In the genomic region with DNA sequence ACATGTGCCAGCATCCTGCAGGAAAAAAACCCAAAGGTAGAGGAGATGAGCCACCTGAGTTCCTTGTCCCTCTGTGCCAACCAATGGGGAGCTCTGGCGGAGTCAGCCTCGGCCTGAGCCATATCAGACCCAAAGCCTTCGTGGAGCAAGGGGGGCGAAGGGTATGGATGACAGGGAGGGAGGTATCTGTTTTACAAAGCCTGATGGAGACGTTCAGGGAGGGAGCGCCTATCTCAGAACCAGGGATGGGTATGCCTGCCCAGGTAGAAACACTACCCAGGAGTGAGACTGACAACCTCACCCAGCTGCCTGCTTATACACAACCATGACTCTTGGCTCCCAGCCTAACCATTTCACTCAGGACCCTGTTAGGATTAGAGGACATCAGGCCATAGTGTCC, we compare ENCODE assay signal across 26 mouse cellular contexts. TPM values are rescaled to one million over a fixed set of nuclear protein-coding genes. Genes with fewer than 3 reads are reported as not detected.
DNase-seq lines count a peak whose midpoint lies in the region; ATAC-seq and TF ChIP-seq lines count a peak whose summit lies in the region.
"Had no signal": no experiment of that assay in that cellular context is flagged by ENCODE, and none has a peak within 500 bp of the region (broad histone marks: within the 10 kb centered on the region; RNA-seq: fewer than 3 reads in every experiment).

No protein-coding gene starts in this region.

- no peak overlapping the region for H3K4me3 ChIP-seq in embryonic facial prominence, embryonic 13.5 days
- H3K4me3 ChIP-seq in embryonic facial prominence, embryonic 10.5 days: no peak overlapping the region
- H3K4me3 ChIP-seq in heart, embryonic 15.5 days: no peak overlapping the region
- H3K4me3 ChIP-seq in layer of hippocampus, adult 2 months: no peak overlapping the region
- H3K4me3 ChIP-seq in brown adipose tissue, adult 24 weeks (ENCODE audit: insufficient read depth, low read depth, low read length): no peak overlapping the region
- H3K4me3 ChIP-seq: forebrain, embryonic 10.5 days; heart, embryonic 13.5 days had no signal

- ATAC-seq in embryonic facial prominence, embryonic 13.5 days (ENCODE audit: insufficient number of reproducible peaks, insufficient read depth, low FRiP score, low TSS enrichment, low read depth): no peak
- ATAC-seq in heart, embryonic 15.5 days (replicated peaks; ENCODE audit: insufficient number of reproducible peaks, insufficient read depth, low FRiP score, low read depth): no peak
- ATAC-seq: activated CD4-positive, CD25-positive, alpha-beta regulatory T cell, adult 4 months; forebrain, embryonic 14.5 days; forebrain, postnatal 0 days; hindbrain, postnatal 0 days; inflammation-experienced regulatory T-cells, adult 6 months; intestine, embryonic 16.5 days had no signal

- H3K4me1 ChIP-seq in embryonic facial prominence, embryonic 13.5 days: peaks cover 17% of the 10 kb centered on the region
- H3K4me1 ChIP-seq in embryonic facial prominence, embryonic 10.5 days: peaks cover 26% of the 10 kb centered on the region
- H3K4me1 ChIP-seq in heart, embryonic 15.5 days (replicated peaks): peaks cover 95% of the 10 kb centered on the region
- H3K4me1 ChIP-seq in brown adipose tissue, adult 24 weeks (ENCODE audit: control insufficient read depth, insufficient read depth, insufficient read length, low read length): peaks cover 75% of the 10 kb centered on the region

- no peak overlapping the region for H3K9ac ChIP-seq in embryonic facial prominence, embryonic 13.5 days
- H3K9ac ChIP-seq in heart, embryonic 15.5 days: no peak overlapping the region
- H3K9ac ChIP-seq: forebrain, postnatal 0 days; hindbrain, embryonic 14.5 days had no signal

- no peaks in the 10 kb centered on the region for H3K27me3 ChIP-seq in embryonic facial prominence, embryonic 13.5 days
- H3K27me3 ChIP-seq in embryonic facial prominence, embryonic 10.5 days (replicated peaks; ENCODE audit: low read depth, poor library complexity, severe bottlenecking): no peaks in the 10 kb centered on the region
- no peaks in the 10 kb centered on the region for H3K27me3 ChIP-seq in heart, embryonic 15.5 days
- H3K27me3 ChIP-seq: heart, embryonic 13.5 days had no signal

- 0 out of 2 replicates have a peak overlapping the region, but pooled peaks have one; percentile 12 for H3K27ac ChIP-seq in embryonic facial prominence, embryonic 13.5 days
- H3K27ac ChIP-seq in embryonic facial prominence, embryonic 10.5 days (replicated peaks): no peak overlapping the region
- peak overlapping the region; percentile 95; the same call in 1 of the 2 replicates for H3K27ac ChIP-seq in heart, embryonic 15.5 days
- H3K27ac ChIP-seq in layer of hippocampus, adult 2 months: peak overlapping the region; percentile 98
- peak overlapping the region; percentile 97 for H3K27ac ChIP-seq in brown adipose tissue, adult 24 weeks (replicated peaks; ENCODE audit: low read depth, low read length)
- H3K27ac ChIP-seq: forebrain, embryonic 10.5 days; hindbrain, embryonic 14.5 days; hindbrain, postnatal 0 days had no signal

- intact Hi-C loops in heart, postnatal 36 days (cut with DNase I): loop anchor here (2.0 kb wide), 1 partner anchor 54 kb away; no protein-coding TSS in a partner anchor

- DNase-seq in embryonic facial prominence, embryonic 10.5 days (ENCODE audit: low spot score): no peak
- no peak for DNase-seq in heart, postnatal 36 days
- no peak for DNase-seq in layer of hippocampus, adult 2 months (ENCODE audit: low spot score in 2 of 2)
- no peak for DNase-seq in layer of hippocampus, adult 8-10 months (ENCODE audit: low spot score in 2 of 2)
- no peak for DNase-seq in cerebellum, adult 11 months
- DNase-seq: adrenal gland, adult 8-10 months; adrenal gland, postnatal 25 days; cerebellum, adult 2 months; cerebellum, adult 9-11 months; cerebellum, postnatal 25 days; forebrain, postnatal 0 days; gastrocnemius, postnatal 10 days; gastrocnemius, postnatal 36 days; heart, postnatal 10 days; heart, postnatal 4 days had no signal

- no peaks in the 10 kb centered on the region for H3K9me3 ChIP-seq in embryonic facial prominence, embryonic 13.5 days
- H3K9me3 ChIP-seq in embryonic facial prominence, embryonic 10.5 days: no peaks in the 10 kb centered on the region
- no peaks in the 10 kb centered on the region for H3K9me3 ChIP-seq in heart, embryonic 15.5 days (replicated peaks)
- H3K9me3 ChIP-seq: forebrain, embryonic 10.5 days; heart, embryonic 13.5 days had no signal

- WGBS in embryonic facial prominence, embryonic 13.5 days: 90% methylated on average over 6 of the region's 6 CpGs
- WGBS in embryonic facial prominence, embryonic 10.5 days: 89% methylated on average over 6 of the region's 6 CpGs
- WGBS in heart, embryonic 15.5 days: 87% methylated on average over 6 of the region's 6 CpGs

- TF ChIP-seq CTCF in layer of hippocampus, adult 2 months (conservative IDR thresholded peaks at IDR 0.05): no peak

- no peak overlapping the region for H3K4me2 ChIP-seq in embryonic facial prominence, embryonic 13.5 days
- H3K4me2 ChIP-seq in heart, embryonic 15.5 days: no peak overlapping the region
- H3K4me2 ChIP-seq: heart, embryonic 13.5 days; hindbrain, embryonic 14.5 days had no signal

- H3K36me3 ChIP-seq in embryonic facial prominence, embryonic 13.5 days: peaks cover 16% of the 10 kb centered on the region; the same call in 1 of the 2 replicates
- peaks cover 19% of the 10 kb centered on the region; the same call in 1 of the 2 replicates for H3K36me3 ChIP-seq in embryonic facial prominence, embryonic 10.5 days (replicated peaks)
- H3K36me3 ChIP-seq in heart, embryonic 15.5 days: peaks cover 8% of the 10 kb centered on the region; the same call in 1 of the 2 replicates

RNA-seq across cellular contexts. Expression of a gene that starts 33.2 kb away (rescaled TPM):
- polyA plus RNA-seq in embryonic facial prominence, embryonic 13.5 days (2015; fragmentation: Nextera tagmentation; extraction: Ambion mirVana): 4.6 and 4.8 TPM in 2 replicates
- polyA plus RNA-seq in embryonic facial prominence, embryonic 10.5 days (2016; fragmentation: Nextera tagmentation; extraction: Ambion mirVana): 3.2 and 4.0 TPM in 2 replicates
- polyA plus RNA-seq in heart, embryonic 15.5 days (2015; fragmentation: Nextera tagmentation; extraction: Ambion mirVana): 4.9 and 7.9 TPM in 2 replicates
- 10 to 100 TPM; 43.9 to 45.5 TPM for total RNA-seq in heart, postnatal 36 days (2021)
- 100 to 1,000 TPM; 379 to 394 TPM for total RNA-seq in layer of hippocampus, adult 2 months (2021)
- 100 to 1,000 TPM; 260 to 337 (median 315) TPM for total RNA-seq in layer of hippocampus, adult 8-10 months (2022)
- polyA plus RNA-seq in brown adipose tissue, adult 24 weeks (2012; ENCODE audit: insufficient read depth, insufficient read length, missing spikeins): 20.3 and 21.8 TPM in 2 replicates
